ENCODE assay signal across 10 mouse cellular contexts in genomic region chr9:56797876-56798275, GRCm38 (mm10). TPM values are rescaled to one million over a fixed set of nuclear protein-coding genes. Genes with fewer than 3 reads are reported as not detected.
DNase-seq lines count a peak whose midpoint lies in the region; ATAC-seq and TF ChIP-seq lines count a peak whose summit lies in the region.
"Had no signal": no experiment of that assay in that cellular context is flagged by ENCODE, and none has a peak within 500 bp of the region (broad histone marks: within the 10 kb centered on the region; RNA-seq: fewer than 3 reads in every experiment).

No protein-coding gene starts in this region.

- intact Hi-C loops in left cerebral cortex, adult 2 months (cut with DNase I) = loop anchor here (1.0 to 5.0 kb wide), 4 partner anchors 27 to 162 kb away; no protein-coding TSS in a partner anchor

- no peaks in the 10 kb centered on the region for H3K9me3 ChIP-seq in hindbrain, embryonic 14.5 days (ENCODE audit: control insufficient read depth, low read length)
- no peaks in the 10 kb centered on the region for H3K9me3 ChIP-seq in midbrain, postnatal 0 days (ENCODE audit: low read length)
- H3K9me3 ChIP-seq: embryonic facial prominence, embryonic 12.5 days had no signal

- no peak overlapping the region for H3K27ac ChIP-seq in embryonic fibroblast, embryonic 13.5 days (ENCODE audit: insufficient read depth, low read length)
- H3K27ac ChIP-seq in hindbrain, embryonic 14.5 days = no peak overlapping the region
- H3K27ac ChIP-seq in left cerebral cortex, adult 2 months = peak overlapping the region; percentile 98
- H3K27ac ChIP-seq in midbrain, postnatal 0 days (ENCODE audit: low read depth, low read length) = no peak overlapping the region
- no peak overlapping the region for H3K27ac ChIP-seq in thymus, adult 2 months (ENCODE audit: control insufficient read depth, insufficient read depth, low read length)
- H3K27ac ChIP-seq: embryonic facial prominence, embryonic 12.5 days had no signal

- H3K27me3 ChIP-seq in hindbrain, embryonic 14.5 days (ENCODE audit: control insufficient read depth, insufficient read depth, low read length) = peaks cover 53% of the 10 kb centered on the region
- peaks cover 4% of the 10 kb centered on the region; the same call in 1 of the 2 replicates for H3K27me3 ChIP-seq in midbrain, postnatal 0 days (ENCODE audit: insufficient read depth, low read length)
- H3K27me3 ChIP-seq in thymus, adult 2 months (ENCODE audit: control insufficient read depth, insufficient read depth, low read length) = peaks cover 7% of the 10 kb centered on the region; the same call in 1 of the 2 replicates

- TF ChIP-seq POLR2A in embryonic fibroblast, embryonic 13.5 days (IDR thresholded peaks at IDR 0.05; ENCODE audit: low read depth, low read length) = no peak
- no peak for TF ChIP-seq POLR2A in thymus, adult 2 months (IDR thresholded peaks at IDR 0.05; ENCODE audit: control insufficient read depth, extremely low read depth, insufficient read depth, low read length, poor library complexity)

- H3K9ac ChIP-seq in hindbrain, embryonic 14.5 days = no peak overlapping the region
- no peak overlapping the region for H3K9ac ChIP-seq in midbrain, postnatal 0 days (replicated peaks; ENCODE audit: low read length, poor library complexity, severe bottlenecking)
- H3K9ac ChIP-seq: embryonic facial prominence, embryonic 12.5 days had no signal

- peak; percentile 83 for DNase-seq in ES-CJ7 (ENCODE audit: low read depth, low spot score)
- peak; percentile 69 for DNase-seq in adrenal gland, adult 2 months
- peak; percentile 79 for DNase-seq in hindbrain, embryonic 14.5 days (ENCODE audit: low spot score)
- peak; percentile 77 to 79 for DNase-seq in left cerebral cortex, adult 2 months (ENCODE audit: extremely low spot score in 1 of 2, low spot score in 2 of 2)
- DNase-seq in midbrain, postnatal 0 days (ENCODE audit: low spot score) = peak; percentile 81
- DNase-seq in urinary bladder, postnatal 25 days (ENCODE audit: low spot score) = peak; percentile 43
- DNase-seq in thymus, adult 2 months = no peak

- no peaks in the 10 kb centered on the region for H3K36me3 ChIP-seq in hindbrain, embryonic 14.5 days (replicated peaks; ENCODE audit: control insufficient read depth, insufficient read depth)
- H3K36me3 ChIP-seq in midbrain, postnatal 0 days (ENCODE audit: insufficient read depth, low read length) = no peaks in the 10 kb centered on the region
- H3K36me3 ChIP-seq in thymus, adult 2 months (ENCODE audit: control insufficient read depth, insufficient read depth, low read length) = no peaks in the 10 kb centered on the region
- H3K36me3 ChIP-seq: embryonic facial prominence, embryonic 12.5 days had no signal

- H3K4me3 ChIP-seq in embryonic fibroblast, embryonic 13.5 days (ENCODE audit: insufficient read depth, low read length) = no peak overlapping the region
- 0 out of 2 replicates have a peak overlapping the region, but pooled peaks have one; percentile 59 for H3K4me3 ChIP-seq in hindbrain, embryonic 14.5 days (replicated peaks; ENCODE audit: low read length)
- H3K4me3 ChIP-seq in left cerebral cortex, adult 2 months = no peak overlapping the region
- no peak overlapping the region for H3K4me3 ChIP-seq in midbrain, postnatal 0 days (ENCODE audit: low read depth, low read length)
- H3K4me3 ChIP-seq in thymus, adult 2 months (ENCODE audit: control insufficient read depth, insufficient read depth, low read length) = no peak overlapping the region
- H3K4me3 ChIP-seq: embryonic facial prominence, embryonic 12.5 days; megakaryocyte, embryonic 14.5 days had no signal

- WGBS in hindbrain, embryonic 14.5 days = 12% methylated on average over 5 of the region's 5 CpGs
- 7% methylated on average over 5 of the region's 5 CpGs for WGBS in midbrain, postnatal 0 days
- 22% methylated on average over 5 of the region's 5 CpGs for WGBS in thymus, adult 2 months

- H3K4me2 ChIP-seq in hindbrain, embryonic 14.5 days (replicated peaks) = no peak overlapping the region
- H3K4me2 ChIP-seq in midbrain, postnatal 0 days (ENCODE audit: low read depth, low read length, poor library complexity, severe bottlenecking) = no peak overlapping the region

- no peaks in the 10 kb centered on the region for H3K4me1 ChIP-seq in embryonic fibroblast, embryonic 13.5 days (ENCODE audit: control insufficient read depth, insufficient read depth, low read length)
- H3K4me1 ChIP-seq in hindbrain, embryonic 14.5 days (replicated peaks; ENCODE audit: control insufficient read depth, insufficient read depth, low read length) = 0 out of 2 replicates have a peak, but pooled peaks cover 12% of the 10 kb centered on the region
- H3K4me1 ChIP-seq in midbrain, postnatal 0 days (ENCODE audit: insufficient read depth, low read length) = peaks cover 4% of the 10 kb centered on the region; the same call in 1 of the 2 replicates
- H3K4me1 ChIP-seq in thymus, adult 2 months (replicated peaks; ENCODE audit: control insufficient read depth, insufficient read depth, low read length) = no peaks in the 10 kb centered on the region

- ATAC-seq in hindbrain, embryonic 14.5 days (ENCODE audit: low FRiP score) = no peak
- ATAC-seq in midbrain, postnatal 0 days (ENCODE audit: low FRiP score) = no peak

- peak; percentile 82; the same call in 1 of the 2 replicates for TF ChIP-seq CTCF in embryonic fibroblast, embryonic 13.5 days (IDR thresholded peaks at IDR 0.05; ENCODE audit: borderline replicate concordance, insufficient read depth, low read length)
- peak; percentile 86 for TF ChIP-seq CTCF in left cerebral cortex, adult 2 months (IDR thresholded peaks at IDR 0.05)
- TF ChIP-seq CTCF in midbrain, postnatal 0 days (IDR thresholded peaks at IDR 0.05) = peak; percentile 88
- TF ChIP-seq CTCF in thymus, adult 2 months (IDR thresholded peaks at IDR 0.05; ENCODE audit: borderline replicate concordance, control insufficient read depth, extremely low read depth, insufficient read depth, low read length, poor library complexity) = no peak

RNA-seq across cellular contexts. Expression of gene Lingo1, which starts 1.6 kb away (rescaled TPM):
- total RNA-seq in adrenal gland, adult 2 months (2021) = 1 to 10 TPM in 1 of 2 experiments, under 1 TPM in 1; 0.55 to 1.8 TPM
- polyA plus RNA-seq in adrenal gland, adult 2 months (2012; rRNA removed) = 4.1 and 5.9 TPM in 2 replicates
- 3.7 and 5.2 TPM in 2 replicates for polyA plus RNA-seq in embryonic fibroblast, embryonic 13.5 days (2011; ENCODE audit: insufficient read length, low read depth, missing spikeins)
- polyA plus RNA-seq in hindbrain, embryonic 14.5 days (2014; fragmentation: Nextera tagmentation; extraction: Ambion mirVana) = 57.3 and 65.9 TPM in 2 replicates
- 100 to 1,000 TPM; 481 to 504 TPM for total RNA-seq in left cerebral cortex, adult 2 months (2021)
- 145 and 192 TPM in 2 replicates for total RNA-seq in midbrain, postnatal 0 days (2014; rRNA removed)
- polyA plus RNA-seq in midbrain, postnatal 0 days (2015; fragmentation: Nextera tagmentation; extraction: Ambion mirVana) = 110 and 114 TPM in 2 replicates
- polyA plus RNA-seq in thymus, adult 2 months (2012; rRNA removed) = 5.2 and 5.3 TPM in 2 replicates
